Mouse (Mus musculus) cerebellum, adult 2 months (tissue): ENCODE measurements around the gene Fbf1. TPM values are rescaled to one million over a fixed set of nuclear protein-coding genes. Genes with fewer than 3 reads are reported as not detected.
A peak's percentile ranks its signal among the peaks of the same experiment; 100 is the strongest.

Experiments
- DNase-seq, 2 experiments: peaks; one replicate each; pipeline ENCODE4 v3.0.0; 2021
- H3K27ac ChIP-seq: fragments of 200-500 bp; 2 replicates; pipeline ENCODE4 v1.5.1; 2012; ENCODE audit warnings: low read length, control low read depth, inconsistent platforms; ENCODE audit not compliant: insufficient read depth
- H3K27me3 ChIP-seq: fragments of 200-500 bp; 2 replicates; pipeline ENCODE4 v1.6.1; 2012; ENCODE audit warnings: inconsistent platforms, mild to moderate bottlenecking, low read length, moderate library complexity; ENCODE audit not compliant: control insufficient read depth, insufficient read depth
- H3K4me1 ChIP-seq: fragments of 200-500 bp; 2 replicates; pipeline ENCODE4 v1.6.1; 2011; ENCODE audit warnings: low read length; ENCODE audit not compliant: control insufficient read depth, insufficient read depth
- H3K4me3 ChIP-seq: fragments of 200-500 bp; replicated peaks from 2 replicates; pipeline ENCODE3; 2011; ENCODE audit warnings: mild to moderate bottlenecking, low read depth, low read length, control low read depth; ENCODE audit not compliant: insufficient read depth
- CTCF ChIP-seq: fragments of 200-500 bp; IDR thresholded peaks from 2 replicates; pipeline ENCODE4 v1.5.1; 2011; ENCODE audit warnings: low read depth, mild to moderate bottlenecking, control low read depth, low read length, moderate library complexity, borderline replicate concordance; ENCODE audit not compliant: insufficient read depth
- POLR2A ChIP-seq: fragments of 200-500 bp; IDR thresholded peaks from 2 replicates; pipeline ENCODE4 v1.6.1; 2011; ENCODE audit warnings: low read length, control low read depth, borderline replicate concordance; ENCODE audit not compliant: insufficient read depth
- WGBS: fragments of 180-500 bp; shearing (Covaris S2); methylation state at CpG from one replicate; pipeline ENCODE4 v1.1.7; 2018; 5-methylcytosine and 5-hydroxymethylcytosine counted together
- polyA plus RNA-seq: library from polyadenylated mRNA; depleted of rRNA; stranded (reverse); fragments of >200 nt; gene quantifications from 2 replicates; pipeline ENCODE4 v1.2.3, GENCODE M21; 2012

The Fbf1 gene
- polyA plus RNA-seq, 1 experiment, result 81.1 TPM

- no peak for DNase-seq
- H3K27me3 ChIP-seq, result peaks cover 6% of the 10 kb centered on the region
- WGBS, result 22% methylated on average over 19 of the region's 19 CpGs
- no peak overlapping the region for H3K4me3 ChIP-seq
- H3K4me1 ChIP-seq, result peaks cover 17% of the 10 kb centered on the region
- H3K27ac ChIP-seq, result no peak overlapping the region
- no peak for TF ChIP-seq CTCF
- TF ChIP-seq POLR2A, result no peak
Observed at GRCm38 (mm10) chr11:116107777-116108285, 60.1 kb downstream of the Fbf1 start.

DNA sequence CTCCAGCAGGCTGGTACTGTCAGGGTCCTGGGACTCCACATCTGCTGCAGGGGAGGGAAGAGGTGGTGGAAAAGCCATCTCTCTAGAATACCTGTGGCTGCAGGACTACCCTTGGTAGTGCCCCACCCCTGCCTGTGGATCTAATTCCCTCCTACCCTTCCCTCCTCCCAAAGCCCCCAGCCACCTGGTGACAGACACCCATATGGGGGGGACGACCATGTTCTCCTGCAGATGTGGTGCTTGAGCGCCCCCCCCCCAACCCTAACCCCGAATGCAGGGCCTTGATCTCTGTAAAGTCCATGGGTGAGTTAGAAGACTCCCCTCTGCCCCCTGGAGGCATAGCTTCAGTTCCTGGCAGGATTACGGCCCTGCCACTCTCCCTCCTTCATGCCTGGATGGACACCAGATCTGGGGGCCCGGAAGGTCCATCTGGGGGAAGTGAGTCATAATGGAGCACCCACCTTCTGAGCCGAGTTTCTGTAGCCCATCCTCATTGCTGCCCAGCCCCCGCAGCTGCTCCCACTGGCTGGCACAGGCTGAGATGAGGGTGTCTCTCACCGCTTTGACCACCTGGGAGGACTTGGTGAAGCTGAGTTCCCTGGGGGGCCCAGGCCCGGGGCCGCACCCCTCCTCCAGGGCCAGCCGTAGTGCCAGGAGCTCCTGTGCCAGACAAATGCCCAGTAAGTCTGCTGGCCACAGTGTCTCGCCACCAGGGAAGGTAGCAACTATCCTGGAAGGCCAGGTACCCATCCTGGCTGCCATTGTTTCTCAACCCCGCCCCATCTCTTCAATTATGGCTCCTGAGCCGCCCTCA is 60.8 kb downstream of the Fbf1 start:
- 20% methylated on average over 14 of the region's 14 CpGs for WGBS
- DNase-seq, result no peak
- Histone ChIP-seq H3K27ac (no peak overlapping the region), H3K4me3 (no peak overlapping the region), H3K4me1 (peaks cover 17% of the 10 kb centered on the region), H3K27me3 (peaks cover 6% of the 10 kb centered on the region)
- no peak for TF ChIP-seq POLR2A
- no peak for TF ChIP-seq CTCF

GRCm38 (mm10) chr11:116106154-116106962 is 61.6 kb downstream of the Fbf1 start:
- peaks cover 6% of the 10 kb centered on the region for H3K27me3 ChIP-seq
- WGBS, result 51% methylated on average over 32 of the region's 32 CpGs
- peaks cover 17% of the 10 kb centered on the region for H3K4me1 ChIP-seq

GRCm38 (mm10) chr11:116105065-116105464 is 62.9 kb downstream of the Fbf1 start:
- TF ChIP-seq CTCF, result no peak
- no peak for TF ChIP-seq POLR2A
- DNase-seq, result no peak
- 98% methylated on average over 2 of the region's 2 CpGs for WGBS
- Histone ChIP-seq H3K4me1 (peaks cover 17% of the 10 kb centered on the region), H3K4me3 (no peak overlapping the region), H3K27me3 (peaks cover 5% of the 10 kb centered on the region), H3K27ac (no peak overlapping the region)

More at GRCm38 (mm10) chr11:116106154-116106962, 61.6 kb downstream of the Fbf1 start:
- no peak for TF ChIP-seq CTCF
- no peak for TF ChIP-seq POLR2A
- H3K27ac ChIP-seq, result no peak overlapping the region
- no peak for DNase-seq
- no peak overlapping the region for H3K4me3 ChIP-seq

DNA sequence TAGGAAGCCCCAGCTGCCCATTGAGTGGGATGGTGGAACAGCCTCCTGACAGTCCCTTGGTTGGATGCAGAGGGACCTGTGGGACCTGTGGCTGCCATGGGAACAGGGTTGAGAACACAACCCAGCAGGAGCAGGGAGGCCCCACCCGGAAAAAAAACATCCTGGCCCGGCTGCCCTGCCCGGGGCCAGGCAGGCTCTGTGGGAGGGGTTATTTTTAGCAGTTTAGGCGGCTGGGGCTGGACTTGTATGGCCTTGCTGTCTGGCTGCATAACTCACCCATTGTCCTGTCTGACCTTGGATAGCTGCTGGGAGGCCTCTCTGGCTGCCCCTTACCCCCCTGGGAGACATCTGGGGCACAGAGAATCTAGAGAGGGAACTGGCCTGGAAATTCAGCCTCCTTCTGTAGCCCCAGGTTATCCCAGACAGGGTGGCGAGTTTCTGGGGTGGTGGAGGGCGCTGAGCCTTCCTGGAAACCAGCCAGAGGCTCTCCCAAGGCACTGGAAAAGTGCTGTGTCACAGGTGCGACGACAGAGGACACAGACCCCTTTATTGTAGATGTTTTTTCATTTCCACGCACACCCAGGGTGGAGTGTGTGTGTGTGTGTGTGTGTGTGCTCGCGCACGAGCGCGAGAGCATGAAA is 63.8 kb downstream of the Fbf1 start:
- DNase-seq, result no peak
- Histone ChIP-seq H3K27me3 (peaks cover 2% of the 10 kb centered on the region), H3K4me3 (no peak overlapping the region), H3K4me1 (peaks cover 14% of the 10 kb centered on the region), H3K27ac (peak overlapping the region; percentile 11; the same call in 1 of the 2 replicates)
- 58% methylated on average over 14 of the region's 14 CpGs for WGBS
- TF ChIP-seq CTCF (no peak), POLR2A (no peak)

DNA sequence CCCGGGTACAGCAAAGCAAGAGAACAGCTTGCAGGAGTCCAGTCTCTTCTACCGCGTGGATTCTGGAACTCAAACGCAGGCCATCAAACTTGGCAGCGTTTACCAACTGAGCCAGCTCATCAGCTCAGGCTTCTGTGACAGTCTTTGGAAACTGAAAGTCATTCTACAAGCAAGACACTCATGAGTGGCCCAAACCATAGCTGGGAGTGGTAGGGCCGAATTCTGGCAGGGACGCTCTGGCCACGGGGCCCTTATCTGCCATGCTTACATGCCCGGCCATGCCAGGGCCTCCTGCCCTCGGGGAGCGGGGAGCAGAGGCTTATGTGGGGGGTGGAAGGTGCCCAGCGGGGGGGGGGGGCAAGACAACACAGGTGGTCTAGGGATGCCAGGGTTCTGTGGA is 64.4 kb downstream of the Fbf1 start:
- Histone ChIP-seq H3K4me3 (no peak overlapping the region), H3K27ac (no peak overlapping the region), H3K4me1 (peaks cover 11% of the 10 kb centered on the region; the same call in 1 of the 2 replicates), H3K27me3 (peaks cover 2% of the 10 kb centered on the region; the same call in 1 of the 2 replicates)
- 62% methylated on average over 12 of the region's 12 CpGs for WGBS
- no peak for TF ChIP-seq CTCF
- TF ChIP-seq POLR2A, result no peak
- DNase-seq, result no peak

DNA sequence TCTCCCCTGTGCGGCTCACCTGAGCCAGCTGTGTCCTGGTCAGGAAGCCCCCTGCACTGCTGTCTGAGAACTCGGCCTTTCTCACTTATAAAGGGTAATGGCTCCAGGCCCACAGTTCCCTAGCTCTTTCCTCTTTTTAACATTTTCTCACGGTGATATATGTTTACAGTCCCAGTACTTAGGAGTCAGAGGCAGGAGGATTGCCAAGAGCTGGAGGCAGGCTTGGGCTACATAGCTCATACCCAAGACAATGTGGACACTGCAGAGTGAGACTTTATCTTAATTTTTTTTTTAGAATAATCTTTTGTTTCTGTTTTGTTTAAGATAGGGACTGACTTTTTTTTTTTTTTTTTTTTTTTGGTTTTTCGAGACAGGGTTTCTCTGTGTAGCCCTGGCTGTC is 65.5 kb downstream of the Fbf1 start:
- no peak overlapping the region for H3K27ac ChIP-seq
- DNase-seq, result no peak
- H3K27me3 ChIP-seq, result peaks cover 2% of the 10 kb centered on the region; the same call in 1 of the 2 replicates
- no peak for TF ChIP-seq POLR2A
- no peak for TF ChIP-seq CTCF
- no peak overlapping the region for H3K4me3 ChIP-seq
- 0 out of 2 replicates have a peak, but pooled peaks cover 3% of the 10 kb centered on the region for H3K4me1 ChIP-seq
- 63% methylated on average over 3 of the region's 4 CpGs for WGBS
